Mouse (Mus musculus) spleen, adult 2 months (tissue): Measurements from ENCODE around the gene Ercc1.

Source experiments
- CTCF ChIP-seq: fragments of 200-500 bp; IDR thresholded peaks from 2 replicates; pipeline ENCODE4 v1.5.1; 2011; ENCODE audit warnings: mild to moderate bottlenecking, inconsistent platforms; ENCODE audit not compliant: insufficient read depth, insufficient read length, insufficient replicate concordance; ENCODE audit errors: extremely low read depth
- POLR2A ChIP-seq: fragments of 200-500 bp; IDR thresholded peaks from 2 replicates; pipeline ENCODE4 v1.6.1; 2011; ENCODE audit warnings: low read depth, low read length, inconsistent platforms

GRCm38 (mm10) chr7:19301461-19302263 is 42.9 kb upstream of the Ercc1 start:
- TF ChIP-seq POLR2A, result no peak
- no peak for TF ChIP-seq CTCF
